Mouse (Mus musculus) activated CD4-positive, CD25-positive, alpha-beta regulatory T cell (primary cell): Measurements from ENCODE around the gene Krtap11-1. TPM values are rescaled to one million over a fixed set of nuclear protein-coding genes. Genes with fewer than 3 reads are reported as not detected.

Experiments used
- polyA plus RNA-seq, 2 experiments: library from polyadenylated mRNA; unstranded; fragments of 100-300 nt; shearing (Covaris generic); gene quantifications; one replicate each; pipeline ENCODE4 v1.2.1; 2017

The Krtap11-1 gene
- not detected for polyA plus RNA-seq

GRCm38 (mm10) chr16:89571083-89571482 lies at the start of gene Krtap11-1:
Krtap11-1 (minus strand) TSS chr16:89571183.

Other genes with a start within 250 kb of the Krtap11-1 start
- gene Krtap21-1, start 167.3 kb downstream of the Krtap11-1 start, polyA plus RNA-seq, result under 1 TPM in 1 of 2 experiments, not detected in 1; 0.37 TPM
- not detected for gene Krtap6-2, start 151.1 kb downstream of the Krtap11-1 start, polyA plus RNA-seq
- not detected for gene Krtap8-1, start 83.2 kb downstream of the Krtap11-1 start, polyA plus RNA-seq
- gene Krtap7-1, start 62.9 kb downstream of the Krtap11-1 start, polyA plus RNA-seq, result under 1 TPM in 1 of 2 experiments, not detected in 1; 0.29 TPM